Mouse (Mus musculus): ENCODE measurements around the gene Sstr4. TPM values are rescaled to one million over a fixed set of nuclear protein-coding genes. Genes with fewer than 3 reads are reported as not detected.
A peak's percentile ranks its signal among the peaks of the same experiment; 100 is the strongest.

Gene Sstr4
- polyA plus RNA-seq, 1 experiment from 2014 or later = 1.7 TPM

DNA sequence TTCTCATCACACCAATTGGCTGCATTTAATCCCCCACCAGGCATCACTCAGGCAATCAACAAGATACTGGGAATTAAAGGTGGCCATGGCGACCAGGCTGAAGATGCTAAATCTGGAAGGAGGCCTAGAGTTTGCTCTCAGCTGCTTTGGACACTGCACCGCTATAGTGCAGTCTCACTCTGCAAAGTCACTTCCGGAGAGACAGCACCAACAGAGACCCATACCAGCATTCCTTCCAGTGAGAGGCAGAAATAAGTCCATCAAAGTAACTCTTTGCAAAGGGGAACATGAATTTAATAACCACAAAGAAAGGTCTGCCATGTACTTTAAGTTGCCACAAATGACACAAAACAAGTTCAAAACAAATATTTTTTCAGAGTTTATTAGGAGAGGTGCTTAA, 41.1 kb downstream of the Sstr4 start:
- ATAC-seq = no peak
- Histone ChIP-seq H3K27ac (ENCODE audit: low read depth, low read length) (no peak overlapping the region), H3K9ac (ENCODE audit: low read length) (no peak overlapping the region), H3K4me3 (ENCODE audit: low read depth, low read length) (no peak overlapping the region), H3K4me1 (ENCODE audit: control insufficient read depth, insufficient read depth, low read length) (no peaks in the 10 kb centered on the region), H3K4me2 (ENCODE audit: low read length) (no peak overlapping the region), H3K27me3 (replicated peaks; ENCODE audit: control insufficient read depth, insufficient read depth, low read length) (no peaks in the 10 kb centered on the region), H3K9me3 (replicated peaks; ENCODE audit: control insufficient read depth, low read length) (no peaks in the 10 kb centered on the region), H3K36me3 (ENCODE audit: control insufficient read depth, insufficient read depth, low read length) (no peaks in the 10 kb centered on the region)
- peak; percentile 7 for DNase-seq (ENCODE audit: low spot score)
- 22% methylated on average over 3 of the region's 3 CpGs for WGBS

DNA sequence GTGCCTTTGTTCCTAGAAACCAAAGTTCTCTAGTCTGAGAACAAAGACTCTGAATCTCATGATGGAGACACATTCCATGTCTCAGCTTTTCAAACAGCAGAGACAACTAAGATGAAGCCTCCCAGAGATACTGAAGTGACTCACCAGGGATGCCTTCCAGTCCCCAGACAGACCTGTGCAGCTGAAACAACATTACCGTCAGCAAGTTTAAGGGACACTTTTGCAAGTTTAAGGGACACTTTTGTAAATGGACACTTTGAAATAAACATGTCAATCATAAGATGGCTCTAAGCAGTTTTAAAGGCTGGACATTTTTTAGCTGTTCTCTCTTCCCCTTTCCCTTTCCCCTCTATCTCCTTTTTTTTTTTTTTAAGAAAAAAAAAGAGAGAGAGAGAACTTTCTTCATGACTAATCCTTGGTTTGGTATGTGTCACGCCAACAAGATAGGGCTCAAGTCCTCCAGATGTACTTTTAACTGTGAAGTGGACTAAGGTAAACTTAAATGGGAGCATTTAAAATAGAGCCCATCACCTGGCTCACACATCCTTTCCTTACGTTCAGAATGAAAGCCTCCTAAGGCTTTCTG, 44.6 kb downstream of the Sstr4 start:
- Histone ChIP-seq H3K27me3 (replicated peaks; ENCODE audit: control insufficient read depth, insufficient read depth, low read length) (no peaks in the 10 kb centered on the region), H3K9me3 (replicated peaks; ENCODE audit: control insufficient read depth, low read length) (no peaks in the 10 kb centered on the region), H3K36me3 (ENCODE audit: control insufficient read depth, insufficient read depth, low read length) (no peaks in the 10 kb centered on the region), H3K4me2 (ENCODE audit: low read length) (no peak overlapping the region), H3K4me3 (ENCODE audit: low read depth, low read length) (no peak overlapping the region), H3K4me1 (ENCODE audit: control insufficient read depth, insufficient read depth, low read length) (no peaks in the 10 kb centered on the region), H3K9ac (ENCODE audit: low read length) (no peak overlapping the region), H3K27ac (ENCODE audit: low read depth, low read length) (no peak overlapping the region)
- 73% methylated on average over 3 of the region's 3 CpGs for WGBS
- ATAC-seq (no peak), DNase-seq (ENCODE audit: low spot score) (no peak)

GRCm38 (mm10) chr2:148441421-148441820, 46.3 kb downstream of the Sstr4 start:
- DNase-seq (ENCODE audit: low spot score) (no peak), ATAC-seq (no peak)
- no peaks in the 10 kb centered on the region for H3K27me3 ChIP-seq (replicated peaks; ENCODE audit: control insufficient read depth, insufficient read depth, low read length)
- no peaks in the 10 kb centered on the region for H3K4me1 ChIP-seq (ENCODE audit: control insufficient read depth, insufficient read depth, low read length)
- H3K36me3 ChIP-seq (ENCODE audit: control insufficient read depth, insufficient read depth, low read length) = no peaks in the 10 kb centered on the region
- no peak overlapping the region for H3K9ac ChIP-seq (ENCODE audit: low read length)
- H3K4me3 ChIP-seq (ENCODE audit: low read depth, low read length) = no peak overlapping the region
- 91% methylated on average over 10 of the region's 10 CpGs for WGBS
- H3K27ac ChIP-seq (ENCODE audit: low read depth, low read length) = no peak overlapping the region
- H3K9me3 ChIP-seq (replicated peaks; ENCODE audit: control insufficient read depth, low read length) = no peaks in the 10 kb centered on the region
- no peak overlapping the region for H3K4me2 ChIP-seq (ENCODE audit: low read length)

- H3K36me3 ChIP-seq (ENCODE audit: control insufficient read depth, insufficient read depth, low read length) = no peaks in the 10 kb centered on the region
- WGBS = 71% methylated on average over 4 of the region's 4 CpGs
- H3K27ac ChIP-seq (ENCODE audit: low read depth, low read length) = no peak overlapping the region
- DNase-seq (ENCODE audit: low spot score) = no peak
- no peak for ATAC-seq
- no peak overlapping the region for H3K9ac ChIP-seq (ENCODE audit: low read length)
- no peak overlapping the region for H3K4me3 ChIP-seq (ENCODE audit: low read depth, low read length)
- H3K27me3 ChIP-seq (replicated peaks; ENCODE audit: control insufficient read depth, insufficient read depth, low read length) = no peaks in the 10 kb centered on the region
- H3K4me2 ChIP-seq (ENCODE audit: low read length) = no peak overlapping the region
- no peaks in the 10 kb centered on the region for H3K4me1 ChIP-seq (ENCODE audit: control insufficient read depth, insufficient read depth, low read length)
- H3K9me3 ChIP-seq (replicated peaks; ENCODE audit: control insufficient read depth, low read length) = no peaks in the 10 kb centered on the region
These were observed 47.0 kb downstream of the Sstr4 start for GRCm38 (mm10) chr2:148442172-148442571.

- Histone ChIP-seq H3K9me3 (replicated peaks; ENCODE audit: control insufficient read depth, low read length) (no peaks in the 10 kb centered on the region), H3K27me3 (replicated peaks; ENCODE audit: control insufficient read depth, insufficient read depth, low read length) (no peaks in the 10 kb centered on the region), H3K36me3 (ENCODE audit: control insufficient read depth, insufficient read depth, low read length) (no peaks in the 10 kb centered on the region), H3K27ac (ENCODE audit: low read depth, low read length) (0 out of 2 replicates have a peak overlapping the region, but pooled peaks have one; percentile 1), H3K4me2 (ENCODE audit: low read length) (no peak overlapping the region), H3K4me1 (ENCODE audit: control insufficient read depth, insufficient read depth, low read length) (no peaks in the 10 kb centered on the region), H3K9ac (ENCODE audit: low read length) (no peak overlapping the region), H3K4me3 (ENCODE audit: low read depth, low read length) (no peak overlapping the region)
- 91% methylated on average over 4 of the region's 4 CpGs for WGBS
- ATAC-seq (no peak), DNase-seq (ENCODE audit: low spot score) (no peak)
These were observed 47.6 kb downstream of the Sstr4 start for GRCm38 (mm10) chr2:148442710-148443109.

DNA sequence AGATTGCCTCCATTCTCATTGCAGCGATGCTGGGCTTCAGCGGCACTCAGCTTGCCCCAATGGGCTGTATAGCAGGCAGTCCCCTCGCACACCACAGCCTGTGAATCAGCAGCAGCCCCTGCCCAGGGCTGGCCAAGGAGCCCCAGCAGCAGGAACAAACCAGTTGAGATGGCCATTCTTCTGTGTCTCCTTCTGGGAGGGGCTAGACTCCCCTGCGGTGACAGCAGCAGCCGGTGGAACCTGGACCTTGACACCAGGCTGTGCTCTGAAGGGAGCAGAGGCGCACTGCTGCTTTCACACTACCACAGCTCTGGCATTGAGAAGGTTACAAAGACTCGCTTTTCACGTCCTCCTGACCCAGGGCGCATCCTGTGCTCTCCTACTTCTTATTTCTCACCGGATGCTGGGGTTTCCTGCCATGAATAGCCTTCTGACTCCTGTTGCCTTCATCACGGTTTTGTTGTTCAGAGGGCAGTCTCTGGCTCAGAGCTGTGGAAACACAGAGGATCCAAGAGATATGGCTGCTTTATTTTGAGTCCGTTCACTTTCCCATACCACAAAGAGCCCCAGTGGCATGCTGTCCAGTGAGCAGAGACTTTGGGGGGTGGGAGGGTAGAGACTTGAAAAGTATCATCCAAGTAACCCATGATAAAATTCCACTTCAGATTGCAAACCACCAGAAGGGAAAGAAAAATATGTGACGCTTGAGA, 48.3 kb downstream of the Sstr4 start, which contains the start of gene Cd93:
Gene Cd93, minus strand, starts transcription at position 315 of the 710 bp plus-strand sequence.
- ATAC-seq (no peak), DNase-seq (ENCODE audit: low spot score) (no peak)
- Histone ChIP-seq H3K9me3 (replicated peaks; ENCODE audit: control insufficient read depth, low read length) (no peaks in the 10 kb centered on the region), H3K27ac (ENCODE audit: low read depth, low read length) (0 out of 2 replicates have a peak within 1 kb of the TSS, but pooled peaks have one; percentile 1), H3K27me3 (replicated peaks; ENCODE audit: control insufficient read depth, insufficient read depth, low read length) (no peaks in the 10 kb centered on the region), H3K4me2 (ENCODE audit: low read length) (no peak within 1 kb of the TSS), H3K36me3 (ENCODE audit: control insufficient read depth, insufficient read depth, low read length) (no peaks in the 10 kb centered on the region), H3K4me1 (ENCODE audit: control insufficient read depth, insufficient read depth, low read length) (no peaks in the 10 kb centered on the region), H3K9ac (ENCODE audit: low read length) (no peak within 1 kb of the TSS), H3K4me3 (ENCODE audit: low read depth, low read length) (no peak within 1 kb of the TSS)
- 65% methylated on average over 13 of the region's 13 CpGs for WGBS

DNA sequence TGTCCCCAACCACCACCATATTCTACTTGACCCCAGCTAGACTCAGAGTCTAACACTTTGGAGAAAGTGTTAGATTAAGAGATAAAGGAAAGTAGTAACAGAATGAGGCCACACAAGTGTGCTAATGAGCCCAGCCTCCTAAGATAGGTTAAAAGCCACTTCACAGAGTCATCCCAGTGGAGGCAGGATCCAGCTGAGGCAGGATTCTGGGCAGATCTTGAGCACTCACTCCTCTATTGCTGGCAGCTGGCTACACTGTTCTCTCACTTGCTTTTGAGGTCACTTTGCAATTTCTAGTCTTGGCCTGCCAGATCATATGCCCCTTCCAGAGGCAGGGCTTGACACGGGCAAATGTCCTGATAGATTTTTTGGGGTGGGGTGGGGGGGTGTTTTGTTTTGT, 49.3 kb downstream of the Sstr4 start:
- WGBS = 74% methylated on average over 1 of the region's 1 CpGs
- Histone ChIP-seq H3K36me3 (ENCODE audit: control insufficient read depth, insufficient read depth, low read length) (no peaks in the 10 kb centered on the region), H3K27me3 (replicated peaks; ENCODE audit: control insufficient read depth, insufficient read depth, low read length) (no peaks in the 10 kb centered on the region), H3K4me2 (ENCODE audit: low read length) (no peak overlapping the region), H3K4me1 (ENCODE audit: control insufficient read depth, insufficient read depth, low read length) (no peaks in the 10 kb centered on the region), H3K27ac (ENCODE audit: low read depth, low read length) (no peak overlapping the region), H3K4me3 (ENCODE audit: low read depth, low read length) (no peak overlapping the region), H3K9me3 (replicated peaks; ENCODE audit: control insufficient read depth, low read length) (no peaks in the 10 kb centered on the region), H3K9ac (ENCODE audit: low read length) (no peak overlapping the region)
- DNase-seq (ENCODE audit: low spot score) = no peak
- ATAC-seq = no peak

- no peak overlapping the region for H3K4me3 ChIP-seq (ENCODE audit: low read depth, low read length)
- no peak overlapping the region for H3K27ac ChIP-seq (ENCODE audit: low read depth, low read length)
- H3K9ac ChIP-seq (ENCODE audit: low read length) = no peak overlapping the region
- no peak for DNase-seq (ENCODE audit: low spot score)
- H3K4me2 ChIP-seq (ENCODE audit: low read length) = no peak overlapping the region
- no peaks in the 10 kb centered on the region for H3K4me1 ChIP-seq (ENCODE audit: control insufficient read depth, insufficient read depth, low read length)
- ATAC-seq = no peak
- H3K27me3 ChIP-seq (replicated peaks; ENCODE audit: control insufficient read depth, insufficient read depth, low read length) = no peaks in the 10 kb centered on the region
- 96% methylated on average over 1 of the region's 1 CpGs for WGBS
- no peaks in the 10 kb centered on the region for H3K9me3 ChIP-seq (replicated peaks; ENCODE audit: control insufficient read depth, low read length)
- H3K36me3 ChIP-seq (ENCODE audit: control insufficient read depth, insufficient read depth, low read length) = no peaks in the 10 kb centered on the region
These were observed 50.5 kb downstream of the Sstr4 start for GRCm38 (mm10) chr2:148445616-148446015.
